Mouse (Mus musculus) G1E (cell line): ENCODE measurements at regions not wholly inside any gene's neighbourhood (a gene's known extent, or its start where the extent isn't known, plus 50 kb on each side); places are given as distances from the start of the nearest gene placed in this dataset.

Experiments
- ATAC-seq: 2 replicates; pipeline ENCODE4 v1.8.0; 2016; ENCODE audit warnings: mild to moderate bottlenecking; ENCODE audit not compliant: insufficient number of reproducible peaks, poor library complexity, low FRiP score, severe bottlenecking; ENCODE audit errors: extremely low read depth
- DNase-seq: peaks from one replicate; pipeline ENCODE4 v3.0.0; 2012; ENCODE audit warnings: low spot score
- H3K27me3 ChIP-seq: 2 replicates; pipeline ENCODE4 v1.6.1; 2012; ENCODE audit warnings: mild to moderate bottlenecking, low read length, inconsistent platforms; ENCODE audit not compliant: insufficient read depth
- H3K36me3 ChIP-seq: replicated peaks from 2 replicates; pipeline ENCODE3; 2012; ENCODE audit warnings: mild to moderate bottlenecking, inconsistent platforms
- H3K4me1 ChIP-seq: 2 replicates; pipeline ENCODE4 v1.6.1; 2012; ENCODE audit warnings: low read depth, low read length, inconsistent platforms, mixed read lengths; ENCODE audit not compliant: insufficient read depth
- H3K4me3 ChIP-seq: 2 replicates; pipeline ENCODE4 v1.5.1; 2012; ENCODE audit warnings: low read depth, mild to moderate bottlenecking, inconsistent platforms, low read length, moderate library complexity, mixed read lengths
- H3K9me3 ChIP-seq: replicated peaks from 2 replicates; pipeline ENCODE4 v1.6.1; 2012; ENCODE audit warnings: inconsistent platforms
- CTCF ChIP-seq: IDR thresholded peaks from 2 replicates; pipeline ENCODE4 v1.5.1; 2012; ENCODE audit warnings: low read depth, low read length, inconsistent platforms, mixed read lengths
- GATA1 ChIP-seq: IDR thresholded peaks from 2 replicates; pipeline ENCODE4 v1.6.1; 2012; ENCODE audit warnings: borderline replicate concordance, low read length, inconsistent platforms, mixed read lengths
- GATA2 ChIP-seq: IDR thresholded peaks from 2 replicates; pipeline ENCODE4 v1.6.1; 2012; ENCODE audit warnings: low read depth, low read length, inconsistent platforms, borderline replicate concordance
- POLR2AphosphoS5 ChIP-seq: IDR thresholded peaks from 2 replicates; pipeline ENCODE4 v1.6.1; 2012; ENCODE audit warnings: low read depth, low read length, inconsistent platforms; ENCODE audit not compliant: insufficient replicate concordance
- TAL1 ChIP-seq: conservative IDR thresholded peaks from 2 replicates; pipeline ENCODE4 v1.6.1; 2012; ENCODE audit warnings: low read depth, low read length, inconsistent platforms, mixed read lengths

GRCm38 (mm10) chr7:73125864-73126263, 249.4 kb upstream of the Rgma start:
- Histone ChIP-seq H3K27me3 (no peaks in the 10 kb centered on the region), H3K9me3 (peaks cover 60% of the 10 kb centered on the region), H3K4me1 (no peaks in the 10 kb centered on the region), H3K4me3 (no peak overlapping the region), H3K36me3 (no peaks in the 10 kb centered on the region)
- ATAC-seq (no peak), DNase-seq (no peak)
- TF ChIP-seq CTCF = no peak

GRCm38 (mm10) chr7:73135786-73136185, 239.5 kb upstream of the Rgma start:
- ATAC-seq = no peak
- DNase-seq = no peak
- Histone ChIP-seq H3K27me3 (no peaks in the 10 kb centered on the region), H3K4me3 (no peak overlapping the region), H3K4me1 (no peaks in the 10 kb centered on the region), H3K9me3 (peaks cover 36% of the 10 kb centered on the region), H3K36me3 (no peaks in the 10 kb centered on the region)
- TF ChIP-seq CTCF (no peak), GATA2 (no peak), GATA1 (no peak), POLR2AphosphoS5 (no peak), TAL1 (no peak)

GRCm38 (mm10) chr7:73138269-73138668, 237.0 kb upstream of the Rgma start:
- no peak for TF ChIP-seq GATA2
- no peak for TF ChIP-seq POLR2AphosphoS5
- no peak for TF ChIP-seq CTCF
- TF ChIP-seq GATA1 = no peak
- no peak for TF ChIP-seq TAL1
- Histone ChIP-seq H3K36me3 (no peaks in the 10 kb centered on the region), H3K9me3 (peaks cover 32% of the 10 kb centered on the region), H3K4me1 (no peaks in the 10 kb centered on the region), H3K4me3 (no peak overlapping the region), H3K27me3 (no peaks in the 10 kb centered on the region)
- ATAC-seq (no peak), DNase-seq (no peak)

GRCm38 (mm10) chr7:73138861-73139493, 236.3 kb upstream of the Rgma start:
- no peaks in the 10 kb centered on the region for H3K27me3 ChIP-seq

GRCm38 (mm10) chr7:73139901-73140300, 235.4 kb upstream of the Rgma start:
- Histone ChIP-seq H3K27me3 (no peaks in the 10 kb centered on the region), H3K36me3 (no peaks in the 10 kb centered on the region), H3K4me1 (no peaks in the 10 kb centered on the region), H3K4me3 (no peak overlapping the region), H3K9me3 (peaks cover 45% of the 10 kb centered on the region)
- no peak for ATAC-seq
- DNase-seq = no peak
- TF ChIP-seq GATA1 (no peak), TAL1 (no peak), GATA2 (no peak), POLR2AphosphoS5 (no peak)

More at GRCm38 (mm10) chr7:73138861-73139493, 236.3 kb upstream of the Rgma start:
- H3K4me3 ChIP-seq = no peak overlapping the region
- no peak for ATAC-seq
- DNase-seq = no peak
- no peak for TF ChIP-seq POLR2AphosphoS5
- TF ChIP-seq CTCF = no peak
- no peak for TF ChIP-seq GATA1
- TF ChIP-seq GATA2 = no peak
- no peak for TF ChIP-seq TAL1
- H3K36me3 ChIP-seq = no peaks in the 10 kb centered on the region
- H3K4me1 ChIP-seq = no peaks in the 10 kb centered on the region
- H3K9me3 ChIP-seq = peaks cover 36% of the 10 kb centered on the region

- TF ChIP-seq TAL1 (no peak), CTCF (no peak), GATA1 (no peak), GATA2 (no peak), POLR2AphosphoS5 (no peak)
- Histone ChIP-seq H3K36me3 (no peaks in the 10 kb centered on the region), H3K27me3 (no peaks in the 10 kb centered on the region), H3K9me3 (peaks cover 49% of the 10 kb centered on the region), H3K4me1 (no peaks in the 10 kb centered on the region), H3K4me3 (no peak overlapping the region)
- no peak for ATAC-seq
- DNase-seq = no peak
Measured at GRCm38 (mm10) chr7:73141167-73141566, 234.1 kb upstream of the Rgma start.

- Histone ChIP-seq H3K4me1 (no peaks in the 10 kb centered on the region), H3K9me3 (peaks cover 60% of the 10 kb centered on the region), H3K4me3 (no peak overlapping the region), H3K27me3 (no peaks in the 10 kb centered on the region), H3K36me3 (no peaks in the 10 kb centered on the region)
- no peak for DNase-seq
- TF ChIP-seq POLR2AphosphoS5 = no peak
- TF ChIP-seq GATA1 = no peak
- TF ChIP-seq TAL1 = no peak
- no peak for TF ChIP-seq GATA2
- TF ChIP-seq CTCF = no peak
- no peak for ATAC-seq
Measured at GRCm38 (mm10) chr7:73143902-73144301, 231.4 kb upstream of the Rgma start.
